Mouse (Mus musculus) ES-E14 (cell line): ENCODE data around the gene Zfp382.

Experiments
- CHD2 ChIP-seq: IDR thresholded peaks from 2 replicates; pipeline ENCODE4 v1.6.1; 2014; ENCODE audit warnings: mild to moderate bottlenecking, low read depth, low read length, inconsistent platforms
- HCFC1 ChIP-seq: IDR thresholded peaks from 2 replicates; pipeline ENCODE4 v1.6.1; 2012; ENCODE audit warnings: low read length, inconsistent platforms, borderline replicate concordance; ENCODE audit not compliant: insufficient read depth
- MAFK ChIP-seq: IDR thresholded peaks from 2 replicates; pipeline ENCODE4 v1.6.1; 2014; ENCODE audit warnings: mild to moderate bottlenecking, low read depth, low read length, inconsistent platforms; ENCODE audit not compliant: insufficient read depth
- ZC3H11A ChIP-seq: IDR thresholded peaks from 2 replicates; pipeline ENCODE4 v1.6.1; 2012; ENCODE audit warnings: low read depth, mild to moderate bottlenecking, inconsistent platforms, low read length, borderline replicate concordance
- ZNF384 ChIP-seq: IDR thresholded peaks from 2 replicates; pipeline ENCODE4 v1.6.1; 2012; ENCODE audit warnings: low read depth, low read length, inconsistent platforms

GRCm38 (mm10) chr7:30169583-30170282, 48.0 kb downstream of the Zfp382 start, which contains the start of gene Zfp146:
- no peak for TF ChIP-seq ZNF384
- peak; percentile 90 for TF ChIP-seq HCFC1
- no peak for TF ChIP-seq ZC3H11A
- TF ChIP-seq MAFK, result 0 out of 2 replicates have a peak, but pooled peaks have one; percentile 28
- TF ChIP-seq CHD2, result no peak
